Mouse (Mus musculus): ENCODE results near the gene Hap1.

Gene Hap1

GRCm38 (mm10) chr11:100355972-100356818 is at the start of gene Hap1:
Hap1 (minus strand) TSS chr11:100356128.
- peak; percentile 84 for DNase-seq

GRCm38 (mm10) chr11:100404456-100405074 is 48.6 kb upstream of the Hap1 start:
- DNase-seq = no peak

GRCm38 (mm10) chr11:100403445-100404134 is 47.7 kb upstream of the Hap1 start:
- DNase-seq = no peak

- peak; percentile 56 for DNase-seq
Observed at GRCm38 (mm10) chr11:100402682-100403081, 46.8 kb upstream of the Hap1 start.

- DNase-seq = no peak
Observed at GRCm38 (mm10) chr11:100402240-100402639, 46.3 kb upstream of the Hap1 start.

GRCm38 (mm10) chr11:100400842-100401241 is 44.9 kb upstream of the Hap1 start:
- DNase-seq = no peak

GRCm38 (mm10) chr11:100399727-100400538 is 44.0 kb upstream of the Hap1 start:
- no peak for DNase-seq

- DNase-seq = no peak
Observed at GRCm38 (mm10) chr11:100399320-100399719, 43.4 kb upstream of the Hap1 start.

GRCm38 (mm10) chr11:100398517-100398916 is 42.6 kb upstream of the Hap1 start:
- no peak for DNase-seq

- peak; percentile 100 for DNase-seq
Observed at GRCm38 (mm10) chr11:100397600-100398389, 41.9 kb upstream of the Hap1 start, which contains the start of gene Jup. Jup (minus strand) TSS chr11:100397763.

- DNase-seq = peak; percentile 71
Observed at GRCm38 (mm10) chr11:100396886-100397599, 41.1 kb upstream of the Hap1 start.

- peak; percentile 82 for DNase-seq
Observed at GRCm38 (mm10) chr11:100395861-100396631, 40.1 kb upstream of the Hap1 start.

- peak; percentile 89 for DNase-seq
Observed at GRCm38 (mm10) chr11:100395200-100395599, 39.3 kb upstream of the Hap1 start.

- no peak for DNase-seq
Observed at GRCm38 (mm10) chr11:100394353-100395074, 38.6 kb upstream of the Hap1 start.

- no peak for DNase-seq
Observed at GRCm38 (mm10) chr11:100393733-100394132, 37.8 kb upstream of the Hap1 start.

GRCm38 (mm10) chr11:100392958-100393357 is 37.0 kb upstream of the Hap1 start:
- DNase-seq = no peak

GRCm38 (mm10) chr11:100391884-100392345 is 36.0 kb upstream of the Hap1 start:
- no peak for DNase-seq

GRCm38 (mm10) chr11:100391081-100391883 is 35.4 kb upstream of the Hap1 start:
- DNase-seq = peak; percentile 91

Data from kidney, postnatal 10 days (tissue).